Comparison of ENCODE assay signal across 20 mouse cellular contexts in the genomic region with DNA sequence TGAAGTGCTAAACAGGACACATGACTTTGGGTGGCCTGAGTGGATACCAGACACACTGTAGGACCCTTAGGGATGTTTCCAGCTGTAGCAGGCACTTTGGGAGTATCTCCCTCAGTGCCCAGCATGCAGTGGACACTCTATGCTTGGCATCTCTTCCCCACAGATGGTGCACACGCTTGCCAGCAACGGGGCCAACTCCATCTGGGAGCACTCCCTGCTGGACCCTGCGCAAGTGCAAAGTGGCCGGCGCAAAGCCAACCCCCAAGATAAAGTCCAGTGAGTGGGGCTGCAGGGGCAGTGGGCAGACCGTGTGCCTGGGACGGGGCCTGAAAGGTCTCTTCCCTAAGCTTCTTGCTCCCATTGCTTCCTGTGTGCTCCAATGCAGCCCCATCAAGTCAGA. TPM values are rescaled to one million over a fixed set of nuclear protein-coding genes. Genes with fewer than 3 reads are reported as not detected.
DNase-seq lines count a peak whose midpoint lies in the region; ATAC-seq and TF ChIP-seq lines count a peak whose summit lies in the region.
"Had no signal": no experiment of that assay in that cellular context is flagged by ENCODE, and none has a peak within 500 bp of the region (broad histone marks: within the 10 kb centered on the region; RNA-seq: fewer than 3 reads in every experiment).

No protein-coding gene starts in this region.

- no peak for DNase-seq in heart, adult 18-20 months
- peak; percentile 53 for DNase-seq in midbrain, postnatal 0 days (ENCODE audit: low spot score)
- DNase-seq in midbrain, embryonic 10.5 days (ENCODE audit: low spot score) = no peak
- DNase-seq in cerebellum, adult 8-10 months = peak; percentile 81
- no peak for DNase-seq in thymus, postnatal 36 days
- DNase-seq: adrenal gland, postnatal 14 days; forebrain, postnatal 0 days; lung, postnatal 10 days; thymus, adult 18-20 months had no signal

- H3K4me3 ChIP-seq in heart, embryonic 13.5 days = no peak overlapping the region
- no peak overlapping the region for H3K4me3 ChIP-seq in midbrain, postnatal 0 days (ENCODE audit: low read depth, low read length)
- no peak overlapping the region for H3K4me3 ChIP-seq in midbrain, embryonic 10.5 days
- no peak overlapping the region for H3K4me3 ChIP-seq in limb, embryonic 12.5 days (replicated peaks)
- H3K4me3 ChIP-seq: erythroblast, embryonic 14.5 days; liver, embryonic 15.5 days; megakaryocyte, embryonic 14.5 days; neural tube, embryonic 12.5 days had no signal

- 0 out of 2 replicates have a peak overlapping the region, but pooled peaks have one; percentile 73 for H3K9ac ChIP-seq in heart, embryonic 13.5 days
- H3K9ac ChIP-seq in midbrain, postnatal 0 days (replicated peaks; ENCODE audit: low read length, poor library complexity, severe bottlenecking) = no peak overlapping the region
- H3K9ac ChIP-seq in limb, embryonic 12.5 days (replicated peaks) = 0 out of 2 replicates have a peak overlapping the region, but pooled peaks have one; percentile 27
- H3K9ac ChIP-seq: forebrain, postnatal 0 days; liver, embryonic 15.5 days; neural tube, embryonic 12.5 days had no signal

- H3K4me2 ChIP-seq in heart, embryonic 13.5 days = no peak overlapping the region
- H3K4me2 ChIP-seq in midbrain, postnatal 0 days (ENCODE audit: low read depth, low read length, poor library complexity, severe bottlenecking) = no peak overlapping the region
- no peak overlapping the region for H3K4me2 ChIP-seq in limb, embryonic 12.5 days
- H3K4me2 ChIP-seq: liver, embryonic 15.5 days; neural tube, embryonic 12.5 days had no signal

- H3K27ac ChIP-seq in heart, embryonic 13.5 days (replicated peaks) = no peak overlapping the region
- H3K27ac ChIP-seq in midbrain, postnatal 0 days (ENCODE audit: low read depth, low read length) = no peak overlapping the region
- no peak overlapping the region for H3K27ac ChIP-seq in midbrain, embryonic 10.5 days (replicated peaks)
- no peak overlapping the region for H3K27ac ChIP-seq in limb, embryonic 12.5 days
- H3K27ac ChIP-seq: liver, embryonic 15.5 days; neural tube, embryonic 12.5 days had no signal

- H3K9me3 ChIP-seq in heart, embryonic 13.5 days = no peaks in the 10 kb centered on the region
- no peaks in the 10 kb centered on the region for H3K9me3 ChIP-seq in midbrain, postnatal 0 days (ENCODE audit: low read length)
- H3K9me3 ChIP-seq in midbrain, embryonic 10.5 days (replicated peaks) = no peaks in the 10 kb centered on the region
- no peaks in the 10 kb centered on the region for H3K9me3 ChIP-seq in limb, embryonic 12.5 days
- H3K9me3 ChIP-seq: liver, embryonic 15.5 days; megakaryocyte, embryonic 14.5 days; neural tube, embryonic 12.5 days had no signal

- peaks cover 66% of the 10 kb centered on the region for H3K4me1 ChIP-seq in heart, embryonic 13.5 days
- peaks cover 6% of the 10 kb centered on the region; the same call in 1 of the 2 replicates for H3K4me1 ChIP-seq in midbrain, postnatal 0 days (ENCODE audit: insufficient read depth, low read length)
- H3K4me1 ChIP-seq in midbrain, embryonic 10.5 days = peaks cover 68% of the 10 kb centered on the region
- H3K4me1 ChIP-seq in limb, embryonic 12.5 days (replicated peaks) = peaks cover 51% of the 10 kb centered on the region

- no peak for TF ChIP-seq CTCF in midbrain, postnatal 0 days (IDR thresholded peaks at IDR 0.05)

- no peaks in the 10 kb centered on the region for H3K27me3 ChIP-seq in heart, embryonic 13.5 days (replicated peaks)
- no peaks in the 10 kb centered on the region for H3K27me3 ChIP-seq in midbrain, postnatal 0 days (ENCODE audit: insufficient read depth, low read length)
- no peaks in the 10 kb centered on the region for H3K27me3 ChIP-seq in midbrain, embryonic 10.5 days (ENCODE audit: low read depth, poor library complexity, severe bottlenecking)
- H3K27me3 ChIP-seq in limb, embryonic 12.5 days = no peaks in the 10 kb centered on the region
- H3K27me3 ChIP-seq: liver, embryonic 15.5 days; megakaryocyte, embryonic 14.5 days; neural tube, embryonic 12.5 days had no signal

- no peak for ATAC-seq in heart, embryonic 13.5 days (ENCODE audit: extremely low read depth, insufficient number of reproducible peaks, low FRiP score, low TSS enrichment)
- ATAC-seq in midbrain, postnatal 0 days (ENCODE audit: low FRiP score) = no peak
- no peak for ATAC-seq in limb, embryonic 12.5 days (ENCODE audit: insufficient number of reproducible peaks, insufficient read depth, low FRiP score, low TSS enrichment, low read depth)
- ATAC-seq: forebrain, postnatal 0 days had no signal

- peaks cover 58% of the 10 kb centered on the region for H3K36me3 ChIP-seq in heart, embryonic 13.5 days
- H3K36me3 ChIP-seq in midbrain, postnatal 0 days (ENCODE audit: insufficient read depth, low read length) = peaks cover 41% of the 10 kb centered on the region
- peaks cover 62% of the 10 kb centered on the region for H3K36me3 ChIP-seq in midbrain, embryonic 10.5 days
- peaks cover 55% of the 10 kb centered on the region for H3K36me3 ChIP-seq in limb, embryonic 12.5 days

- 85% methylated on average over 7 of the region's 7 CpGs for WGBS in heart, embryonic 13.5 days
- 86% methylated on average over 7 of the region's 7 CpGs for WGBS in midbrain, postnatal 0 days
- WGBS in midbrain, embryonic 10.5 days = 92% methylated on average over 7 of the region's 7 CpGs
- WGBS in limb, embryonic 12.5 days = 89% methylated on average over 7 of the region's 7 CpGs

RNA-seq across cellular contexts. Expression of a gene that starts 6.0 kb away (rescaled TPM):
- 7.8 and 7.9 TPM in 2 replicates for polyA plus RNA-seq in heart, embryonic 13.5 days (2015; fragmentation: Nextera tagmentation; extraction: Ambion mirVana)
- 10 to 100 TPM; 54.7 to 58.9 TPM for total RNA-seq in heart, adult 18-20 months (2021)
- 111 and 143 TPM in 2 replicates for total RNA-seq in midbrain, postnatal 0 days (2014; rRNA removed)
- polyA plus RNA-seq in midbrain, postnatal 0 days (2015; fragmentation: Nextera tagmentation; extraction: Ambion mirVana) = 18.5 and 19.6 TPM in 2 replicates
- 10.9 and 11.7 TPM in 2 replicates for polyA plus RNA-seq in midbrain, embryonic 10.5 days (2016; fragmentation: Nextera tagmentation; extraction: Ambion mirVana)
- 10.2 and 10.3 TPM in 2 replicates for polyA plus RNA-seq in limb, embryonic 12.5 days (2016; fragmentation: Nextera tagmentation; extraction: Ambion mirVana)

RNA-seq across cellular contexts. Expression of a gene that starts 9.9 kb away (rescaled TPM):
- polyA plus RNA-seq in heart, embryonic 13.5 days (2015; fragmentation: Nextera tagmentation; extraction: Ambion mirVana) = 2.6 and 3.3 TPM in 2 replicates
- total RNA-seq in heart, adult 18-20 months (2021) = 10 to 100 TPM in 1 of 2 experiments, 1 to 10 TPM in 1; 9.2 to 11.2 TPM
- 70.3 and 75.5 TPM in 2 replicates for total RNA-seq in midbrain, postnatal 0 days (2014; rRNA removed)
- 41.5 and 43.6 TPM in 2 replicates for polyA plus RNA-seq in midbrain, postnatal 0 days (2015; fragmentation: Nextera tagmentation; extraction: Ambion mirVana)
- 7.4 and 11.8 TPM in 2 replicates for polyA plus RNA-seq in midbrain, embryonic 10.5 days (2016; fragmentation: Nextera tagmentation; extraction: Ambion mirVana)
- 12.9 and 13.1 TPM in 2 replicates for polyA plus RNA-seq in limb, embryonic 12.5 days (2016; fragmentation: Nextera tagmentation; extraction: Ambion mirVana)

RNA-seq across cellular contexts. Expression of a gene that starts 15.6 kb away (rescaled TPM):
- polyA plus RNA-seq in heart, embryonic 13.5 days (2015; fragmentation: Nextera tagmentation; extraction: Ambion mirVana) = 1.1 and 1.6 TPM in 2 replicates
- total RNA-seq in heart, adult 18-20 months (2021) = 1 to 10 TPM; 2.7 to 4.5 TPM
- total RNA-seq in midbrain, postnatal 0 days (2014; rRNA removed) = 3.6 and 4.2 TPM in 2 replicates
- 1.6 and 1.8 TPM in 2 replicates for polyA plus RNA-seq in midbrain, postnatal 0 days (2015; fragmentation: Nextera tagmentation; extraction: Ambion mirVana)
- 3.9 and 4.2 TPM in 2 replicates for polyA plus RNA-seq in midbrain, embryonic 10.5 days (2016; fragmentation: Nextera tagmentation; extraction: Ambion mirVana)
- polyA plus RNA-seq in limb, embryonic 12.5 days (2016; fragmentation: Nextera tagmentation; extraction: Ambion mirVana) = 1.5 and 2.4 TPM in 2 replicates

RNA-seq across cellular contexts. Expression of a gene that starts 16.4 kb away (rescaled TPM):
- polyA plus RNA-seq in heart, embryonic 13.5 days (2015; fragmentation: Nextera tagmentation; extraction: Ambion mirVana) = 23.5 and 27.7 TPM in 2 replicates
- 10 to 100 TPM in 1 of 2 experiments, 1 to 10 TPM in 1; 8.3 to 10.6 TPM for total RNA-seq in heart, adult 18-20 months (2021)
- 7.5 and 7.8 TPM in 2 replicates for total RNA-seq in midbrain, postnatal 0 days (2014; rRNA removed)
- polyA plus RNA-seq in midbrain, postnatal 0 days (2015; fragmentation: Nextera tagmentation; extraction: Ambion mirVana) = 11.4 and 11.5 TPM in 2 replicates
- polyA plus RNA-seq in midbrain, embryonic 10.5 days (2016; fragmentation: Nextera tagmentation; extraction: Ambion mirVana) = 31.3 and 36.5 TPM in 2 replicates
- 49.1 and 53.2 TPM in 2 replicates for polyA plus RNA-seq in limb, embryonic 12.5 days (2016; fragmentation: Nextera tagmentation; extraction: Ambion mirVana)

RNA-seq across cellular contexts. Expression of a gene that starts 19.6 kb away (rescaled TPM):
- 0.11 TPM in 1 of 2 replicates, not detected in the other for polyA plus RNA-seq in heart, embryonic 13.5 days (2015; fragmentation: Nextera tagmentation; extraction: Ambion mirVana)
- total RNA-seq in heart, adult 18-20 months (2021) = not detected
- not detected in 2 replicates for total RNA-seq in midbrain, postnatal 0 days (2014; rRNA removed)
- not detected in 2 replicates for polyA plus RNA-seq in midbrain, postnatal 0 days (2015; fragmentation: Nextera tagmentation; extraction: Ambion mirVana)
- 0.12 TPM in 1 of 2 replicates, not detected in the other for polyA plus RNA-seq in midbrain, embryonic 10.5 days (2016; fragmentation: Nextera tagmentation; extraction: Ambion mirVana)
- not detected in 2 replicates for polyA plus RNA-seq in limb, embryonic 12.5 days (2016; fragmentation: Nextera tagmentation; extraction: Ambion mirVana)
- total RNA-seq: adrenal gland, postnatal 14 days; forebrain, postnatal 0 days; granulocyte monocyte progenitor cell, adult 5-6 weeks; layer of hippocampus, postnatal 14 days had no signal
- polyA plus RNA-seq: erythroblast, embryonic 14.5 days; forebrain, postnatal 0 days; kidney, embryonic 16.5 days; limb, embryonic 11.5 days; small intestine, adult 2 months had no signal

Comparison
In these comparisons a context has a peak if more than half of its experiments do, and no peak if none do; other contexts are left out.
1. DNase-seq: peak in midbrain, postnatal 0 days (single experiment) and cerebellum, adult 8-10 months (single experiment); none in heart, adult 18-20 months (0 of 2), midbrain, embryonic 10.5 days (single experiment) and thymus, postnatal 36 days (0 of 2).